Mouse (Mus musculus) neural tube, embryonic 14.5 days (tissue): ENCODE results near the gene Thsd4. TPM values are rescaled to one million over a fixed set of nuclear protein-coding genes. Genes with fewer than 3 reads are reported as not detected.

Experiments
- ATAC-seq: fragments of 200-750 bp; cut with Nextera tagmentation; 2 replicates; pipeline ENCODE4 v1.8.0; 2017; ENCODE audit warnings: low read depth, mild to moderate bottlenecking, moderate TSS enrichment, moderate library complexity
- H3K27ac ChIP-seq: fragments of 300-500 bp; sonication (generic); 2 replicates; pipeline ENCODE4 v1.5.1; 2014; ENCODE audit warnings: low read depth, mild to moderate bottlenecking, control low read depth, low read length, moderate library complexity, mixed read lengths
- H3K27me3 ChIP-seq: fragments of 300-500 bp; sonication (generic); 2 replicates; pipeline ENCODE4 v1.6.1; 2014; ENCODE audit warnings: low read length; ENCODE audit not compliant: control insufficient read depth, insufficient read depth
- H3K36me3 ChIP-seq: fragments of 300-500 bp; sonication (generic); 2 replicates; pipeline ENCODE4 v1.6.1; 2014; ENCODE audit warnings: low read length, mixed read lengths; ENCODE audit not compliant: control insufficient read depth, insufficient read depth
- H3K4me1 ChIP-seq: fragments of 300-500 bp; sonication (generic); 2 replicates; pipeline ENCODE4 v1.6.1; 2014; ENCODE audit warnings: low read length; ENCODE audit not compliant: control insufficient read depth, insufficient read depth
- H3K4me2 ChIP-seq: fragments of 300-500 bp; sonication (generic); 2 replicates; pipeline ENCODE4 v1.6.1; 2014; ENCODE audit warnings: mild to moderate bottlenecking, low read depth, low read length, control low read depth
- H3K4me3 ChIP-seq: fragments of 300-500 bp; sonication (generic); 2 replicates; pipeline ENCODE4 v1.5.1; 2014; ENCODE audit warnings: low read depth, low read length, control low read depth, mixed read lengths
- H3K9ac ChIP-seq: fragments of 300-500 bp; sonication (generic); replicated peaks from 2 replicates; pipeline ENCODE4 v1.6.1; 2014; ENCODE audit warnings: low read depth, mild to moderate bottlenecking, control low read depth, low read length, mixed read lengths
- H3K9me3 ChIP-seq: fragments of 300-500 bp; sonication (generic); 2 replicates; pipeline ENCODE4 v1.6.1; 2016; ENCODE audit warnings: low read length; ENCODE audit not compliant: control insufficient read depth
- WGBS: fragments of 180-500 bp; shearing (Covaris S2); extraction: QIAGEN DNeasy Blood & Tissue Kit; methylation state at CpG from one replicate; pipeline ENCODE4 v1.1.7; 2014; 5-methylcytosine and 5-hydroxymethylcytosine counted together
- polyA plus RNA-seq: library from polyadenylated mRNA; unstranded; fragments of >200 nt; fragmentation: Nextera tagmentation; extraction: Ambion mirVana; gene quantifications from 2 replicates; pipeline ENCODE4 v1.2.1, GENCODE M21; 2014

The Thsd4 gene
- polyA plus RNA-seq, 1 experiment from 2014 or later, result 9.0 TPM

- Histone ChIP-seq H3K4me3 (no peak overlapping the region), H3K4me1 (no peaks in the 10 kb centered on the region), H3K9me3 (no peaks in the 10 kb centered on the region), H3K27ac (no peak overlapping the region), H3K9ac (no peak overlapping the region), H3K4me2 (no peak overlapping the region), H3K36me3 (no peaks in the 10 kb centered on the region), H3K27me3 (no peaks in the 10 kb centered on the region)
- WGBS, result 11% methylated on average over 5 of the region's 5 CpGs
- no peak for ATAC-seq
Measured at GRCm38 (mm10) chr9:60024545-60024944, 497.3 kb downstream of the Thsd4 start.

GRCm38 (mm10) chr9:60022331-60022730 is 499.5 kb downstream of the Thsd4 start:
- no peaks in the 10 kb centered on the region for H3K9me3 ChIP-seq
- no peak overlapping the region for H3K9ac ChIP-seq
- H3K4me1 ChIP-seq, result no peaks in the 10 kb centered on the region
- no peaks in the 10 kb centered on the region for H3K36me3 ChIP-seq
- ATAC-seq, result no peak
- no peak overlapping the region for H3K27ac ChIP-seq
- H3K4me2 ChIP-seq, result no peak overlapping the region
- no peaks in the 10 kb centered on the region for H3K27me3 ChIP-seq
- WGBS, result 81% methylated on average over 3 of the region's 3 CpGs
- no peak overlapping the region for H3K4me3 ChIP-seq

DNA sequence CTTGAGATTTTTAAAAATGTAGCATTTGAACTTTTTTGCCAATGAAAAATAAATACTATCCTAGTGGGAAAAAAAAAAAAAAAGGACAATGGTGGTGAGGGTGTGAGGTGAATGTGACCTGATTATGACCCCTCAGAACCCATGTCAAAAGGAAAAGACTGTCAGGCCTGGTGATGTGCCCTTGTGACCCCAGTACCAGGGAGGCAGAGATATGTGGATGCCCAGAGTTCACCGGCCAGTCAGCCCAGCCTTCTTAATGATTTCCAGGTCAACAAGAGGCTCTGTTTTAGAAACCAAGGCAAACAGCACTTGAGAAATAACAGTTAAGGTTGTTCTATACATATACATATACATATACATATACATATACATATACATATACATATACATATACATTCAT is 501.4 kb downstream of the Thsd4 start:
- no peaks in the 10 kb centered on the region for H3K4me1 ChIP-seq
- 57% methylated on average over 1 of the region's 1 CpGs for WGBS
- H3K4me3 ChIP-seq, result no peak overlapping the region
- no peak overlapping the region for H3K9ac ChIP-seq
- no peaks in the 10 kb centered on the region for H3K9me3 ChIP-seq
- no peak overlapping the region for H3K27ac ChIP-seq
- H3K4me2 ChIP-seq, result no peak overlapping the region
- no peaks in the 10 kb centered on the region for H3K27me3 ChIP-seq
- H3K36me3 ChIP-seq, result no peaks in the 10 kb centered on the region
- no peak for ATAC-seq

DNA sequence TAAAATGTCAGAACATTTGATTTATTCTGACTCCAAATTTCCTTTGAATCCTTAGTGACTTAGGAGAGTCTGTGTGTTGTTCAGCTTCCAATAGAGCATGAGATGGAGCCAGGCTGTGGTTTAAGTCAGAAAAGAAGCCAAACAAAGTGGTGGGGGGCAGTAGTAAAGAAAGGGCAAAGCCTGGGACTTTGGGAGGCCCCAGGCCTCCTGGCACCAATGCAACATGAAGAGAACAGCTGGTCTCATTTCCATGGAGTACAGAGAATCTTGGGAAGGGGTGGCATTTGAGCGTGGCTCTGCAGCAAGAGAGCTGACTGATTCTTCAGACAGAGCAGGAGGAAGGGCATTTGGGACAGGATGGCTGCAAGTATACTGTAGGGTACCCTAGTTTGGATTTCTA is 511.6 kb downstream of the Thsd4 start:
- H3K36me3 ChIP-seq, result no peaks in the 10 kb centered on the region
- WGBS, result 33% methylated on average over 1 of the region's 1 CpGs
- no peak for ATAC-seq
- H3K4me2 ChIP-seq, result no peak overlapping the region
- H3K4me1 ChIP-seq, result no peaks in the 10 kb centered on the region
- H3K9ac ChIP-seq, result no peak overlapping the region
- no peak overlapping the region for H3K4me3 ChIP-seq
- H3K27me3 ChIP-seq, result no peaks in the 10 kb centered on the region
- no peak overlapping the region for H3K27ac ChIP-seq
- no peaks in the 10 kb centered on the region for H3K9me3 ChIP-seq

- H3K27ac ChIP-seq, result peak overlapping the region; percentile 39; the same call in 1 of the 2 replicates
- 46% methylated on average over 7 of the region's 7 CpGs for WGBS
Measured at GRCm38 (mm10) chr9:60008936-60009335, 512.9 kb downstream of the Thsd4 start.

GRCm38 (mm10) chr9:60002323-60002722 is 519.5 kb downstream of the Thsd4 start:
- H3K9ac ChIP-seq, result no peak overlapping the region
- no peaks in the 10 kb centered on the region for H3K9me3 ChIP-seq
- no peaks in the 10 kb centered on the region for H3K4me1 ChIP-seq
- H3K36me3 ChIP-seq, result no peaks in the 10 kb centered on the region
- H3K27me3 ChIP-seq, result no peaks in the 10 kb centered on the region
- H3K27ac ChIP-seq, result no peak overlapping the region
- ATAC-seq, result no peak
- no peak overlapping the region for H3K4me2 ChIP-seq
- H3K4me3 ChIP-seq, result no peak overlapping the region
- WGBS, result 28% methylated on average over 8 of the region's 8 CpGs

More at GRCm38 (mm10) chr9:60008936-60009335, 512.9 kb downstream of the Thsd4 start:
- H3K9ac ChIP-seq, result no peak overlapping the region
- H3K4me3 ChIP-seq, result no peak overlapping the region
- H3K27me3 ChIP-seq, result no peaks in the 10 kb centered on the region
- H3K4me2 ChIP-seq, result no peak overlapping the region
- no peaks in the 10 kb centered on the region for H3K4me1 ChIP-seq
- no peaks in the 10 kb centered on the region for H3K9me3 ChIP-seq
- no peaks in the 10 kb centered on the region for H3K36me3 ChIP-seq
- no peak for ATAC-seq

GRCm38 (mm10) chr9:60001444-60001843 is 520.4 kb downstream of the Thsd4 start:
- H3K9ac ChIP-seq, result no peak overlapping the region
- no peaks in the 10 kb centered on the region for H3K27me3 ChIP-seq
- no peak for ATAC-seq
- H3K27ac ChIP-seq, result no peak overlapping the region
- 51% methylated on average over 3 of the region's 3 CpGs for WGBS
- H3K4me1 ChIP-seq, result no peaks in the 10 kb centered on the region
- H3K4me3 ChIP-seq, result no peak overlapping the region
- no peaks in the 10 kb centered on the region for H3K36me3 ChIP-seq
- no peak overlapping the region for H3K4me2 ChIP-seq
- no peaks in the 10 kb centered on the region for H3K9me3 ChIP-seq

GRCm38 (mm10) chr9:59997725-59998124 is 524.1 kb downstream of the Thsd4 start:
- Histone ChIP-seq H3K4me3 (no peak overlapping the region), H3K36me3 (no peaks in the 10 kb centered on the region), H3K27me3 (no peaks in the 10 kb centered on the region), H3K4me2 (no peak overlapping the region), H3K4me1 (no peaks in the 10 kb centered on the region), H3K9me3 (no peaks in the 10 kb centered on the region), H3K27ac (no peak overlapping the region), H3K9ac (no peak overlapping the region)
- no peak for ATAC-seq
- WGBS, result 87% methylated on average over 4 of the region's 4 CpGs

DNA sequence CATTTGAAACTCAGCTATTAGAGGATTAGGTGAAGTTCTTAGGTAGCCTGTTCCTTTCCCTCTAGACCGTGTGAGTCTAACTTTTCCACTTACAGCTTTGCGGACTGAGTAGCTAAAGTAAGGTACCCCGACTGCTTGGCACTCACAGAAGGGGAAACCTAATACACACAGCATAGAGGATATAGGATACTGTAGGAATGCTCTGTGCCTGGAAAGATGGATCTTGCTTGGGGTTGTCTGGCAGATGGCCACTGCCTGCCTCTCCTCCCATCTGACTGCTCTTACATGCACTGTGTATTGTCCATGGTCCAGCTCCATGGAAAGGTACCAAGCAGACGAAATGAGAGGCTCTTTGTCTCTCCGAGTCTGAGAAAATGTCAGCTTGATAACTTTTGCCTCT is 530.4 kb downstream of the Thsd4 start:
- ATAC-seq, result no peak
- 81% methylated on average over 5 of the region's 5 CpGs for WGBS
- no peak overlapping the region for H3K4me2 ChIP-seq
- no peaks in the 10 kb centered on the region for H3K4me1 ChIP-seq
- H3K9me3 ChIP-seq, result no peaks in the 10 kb centered on the region
- no peak overlapping the region for H3K9ac ChIP-seq
- no peak overlapping the region for H3K4me3 ChIP-seq
- no peaks in the 10 kb centered on the region for H3K36me3 ChIP-seq
- H3K27me3 ChIP-seq, result no peaks in the 10 kb centered on the region
- H3K27ac ChIP-seq, result no peak overlapping the region

GRCm38 (mm10) chr9:59989864-59990263 is 532.0 kb downstream of the Thsd4 start:
- 2% methylated on average over 1 of the region's 1 CpGs for WGBS
- H3K9ac ChIP-seq, result no peak overlapping the region

More at GRCm38 (mm10) chr9:59989864-59990263, 532.0 kb downstream of the Thsd4 start:
- no peak overlapping the region for H3K4me2 ChIP-seq
- no peak overlapping the region for H3K27ac ChIP-seq
- no peak overlapping the region for H3K4me3 ChIP-seq
- H3K4me1 ChIP-seq, result no peaks in the 10 kb centered on the region
- no peaks in the 10 kb centered on the region for H3K36me3 ChIP-seq
- ATAC-seq, result no peak
- no peaks in the 10 kb centered on the region for H3K27me3 ChIP-seq
- no peaks in the 10 kb centered on the region for H3K9me3 ChIP-seq
